Mouse (Mus musculus): ENCODE results near the gene Adprm. TPM values are rescaled to one million over a fixed set of nuclear protein-coding genes. Genes with fewer than 3 reads are reported as not detected.

Gene Adprm
- polyA plus RNA-seq, 1 experiment from 2014 or later = 15.0 TPM

DNA sequence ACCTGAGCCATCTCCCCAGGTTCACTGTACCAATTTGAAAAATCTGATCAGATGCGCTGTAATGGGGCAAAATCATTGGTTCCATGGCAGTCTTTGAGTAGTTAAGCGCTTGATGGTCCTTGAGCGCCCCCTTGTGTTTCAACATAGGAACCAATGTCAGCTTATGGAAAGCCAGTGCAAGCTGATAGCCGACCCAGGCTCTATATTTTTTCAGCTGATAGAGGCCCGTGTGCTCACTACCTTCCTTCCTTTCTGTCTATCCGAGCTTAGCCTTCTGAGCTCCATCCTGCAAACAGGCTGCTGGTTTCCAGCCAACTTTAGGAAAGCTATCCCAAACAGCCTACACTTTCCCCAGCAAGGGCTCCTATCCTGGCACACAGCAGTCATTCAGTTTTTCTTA is 33.1 kb upstream of the Adprm start:
- Histone ChIP-seq H3K4me3 (ENCODE audit: low read depth, low read length) (no peak overlapping the region), H3K36me3 (replicated peaks; ENCODE audit: insufficient read depth, low read length) (no peaks in the 10 kb centered on the region), H3K9ac (replicated peaks) (no peak overlapping the region), H3K27ac (ENCODE audit: low read depth) (no peak overlapping the region), H3K4me2 (ENCODE audit: low read depth, low read length) (no peak overlapping the region), H3K27me3 (ENCODE audit: insufficient read depth, low read length) (peaks cover 17% of the 10 kb centered on the region), H3K9me3 (ENCODE audit: low read length) (no peaks in the 10 kb centered on the region), H3K4me1 (ENCODE audit: insufficient read depth) (no peaks in the 10 kb centered on the region)
- 2% methylated on average over 6 of the region's 6 CpGs for WGBS (ENCODE audit: insufficient replicate concordance)
- TF ChIP-seq CTCF (IDR thresholded peaks at IDR 0.05; ENCODE audit: low read depth) (peak; percentile 88), EP300 (IDR thresholded peaks at IDR 0.05; ENCODE audit: low read depth) (no peak)
- ATAC-seq (peak; percentile 47), DNase-seq (peak; percentile 76)

DNA sequence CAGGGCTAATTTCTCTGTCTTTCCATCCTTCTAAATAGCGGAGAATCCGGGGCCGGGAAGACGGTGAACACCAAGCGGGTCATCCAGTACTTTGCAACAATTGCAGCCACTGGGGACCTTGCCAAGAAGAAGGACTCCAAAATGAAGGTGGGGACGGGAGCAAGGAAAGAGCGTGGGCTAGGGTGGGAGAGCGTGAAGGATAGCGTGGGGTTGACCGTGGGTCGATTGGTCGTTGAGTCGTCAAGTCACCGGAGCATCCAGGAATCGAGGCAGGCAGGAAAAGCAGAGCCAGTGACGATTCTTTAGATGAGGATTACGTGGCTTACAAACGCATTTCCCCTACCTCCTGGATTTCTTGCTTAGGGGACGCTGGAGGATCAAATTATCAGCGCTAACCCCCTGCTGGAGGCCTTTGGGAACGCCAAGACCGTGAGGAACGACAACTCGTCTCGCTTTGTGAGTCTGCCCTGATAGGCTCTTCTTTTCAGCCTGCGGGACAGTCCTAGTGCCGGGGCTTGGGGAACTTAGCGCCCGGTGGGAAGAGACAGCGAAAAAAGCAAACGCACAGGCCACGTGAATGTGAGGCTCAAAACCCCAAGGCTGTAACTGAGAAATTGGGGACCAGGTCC is 31.4 kb upstream of the Adprm start:
- no peak overlapping the region for H3K27ac ChIP-seq (ENCODE audit: low read depth)
- H3K9me3 ChIP-seq (ENCODE audit: low read length) = no peaks in the 10 kb centered on the region
- H3K4me2 ChIP-seq (ENCODE audit: low read depth, low read length) = no peak overlapping the region
- H3K27me3 ChIP-seq (ENCODE audit: insufficient read depth, low read length) = peaks cover 17% of the 10 kb centered on the region
- H3K4me1 ChIP-seq (ENCODE audit: insufficient read depth) = no peaks in the 10 kb centered on the region
- no peak overlapping the region for H3K9ac ChIP-seq (replicated peaks)
- no peak for DNase-seq
- no peaks in the 10 kb centered on the region for H3K36me3 ChIP-seq (replicated peaks; ENCODE audit: insufficient read depth, low read length)
- WGBS (ENCODE audit: insufficient replicate concordance) = 40% methylated on average over 32 of the region's 32 CpGs
- no peak overlapping the region for H3K4me3 ChIP-seq (ENCODE audit: low read depth, low read length)
- no peak for ATAC-seq
- TF ChIP-seq CTCF (IDR thresholded peaks at IDR 0.05; ENCODE audit: low read depth) = no peak
- TF ChIP-seq EP300 (IDR thresholded peaks at IDR 0.05; ENCODE audit: low read depth) = no peak

DNA sequence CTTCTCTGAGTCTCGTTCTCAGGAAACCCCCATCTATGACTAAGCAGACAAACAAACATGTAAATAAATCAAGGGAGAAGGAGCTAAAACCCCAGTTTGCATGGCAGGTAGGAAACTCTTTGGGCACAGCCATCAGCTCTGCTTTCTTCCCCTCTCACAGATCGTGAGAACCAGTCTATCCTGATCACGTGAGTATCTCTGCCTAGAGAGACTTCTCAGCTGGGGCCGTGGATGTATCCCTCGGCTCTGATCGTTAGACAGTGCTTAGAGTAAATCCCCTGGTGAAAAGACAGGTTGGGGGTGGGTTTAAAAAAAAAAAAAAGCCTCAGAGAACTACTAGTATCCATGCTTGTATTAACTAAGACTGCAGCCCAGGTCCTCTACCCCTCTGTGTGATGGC is 30.8 kb upstream of the Adprm start:
- Histone ChIP-seq H3K4me3 (ENCODE audit: low read depth, low read length) (no peak overlapping the region), H3K4me2 (ENCODE audit: low read depth, low read length) (no peak overlapping the region), H3K27me3 (ENCODE audit: insufficient read depth, low read length) (peaks cover 17% of the 10 kb centered on the region), H3K4me1 (ENCODE audit: insufficient read depth) (no peaks in the 10 kb centered on the region), H3K9ac (replicated peaks) (no peak overlapping the region), H3K27ac (ENCODE audit: low read depth) (no peak overlapping the region), H3K9me3 (ENCODE audit: low read length) (no peaks in the 10 kb centered on the region), H3K36me3 (replicated peaks; ENCODE audit: insufficient read depth, low read length) (no peaks in the 10 kb centered on the region)
- no peak for TF ChIP-seq CTCF (IDR thresholded peaks at IDR 0.05; ENCODE audit: low read depth)
- TF ChIP-seq EP300 (IDR thresholded peaks at IDR 0.05; ENCODE audit: low read depth) = no peak
- WGBS (ENCODE audit: insufficient replicate concordance) = 57% methylated on average over 6 of the region's 6 CpGs
- ATAC-seq (no peak), DNase-seq (no peak)

DNA sequence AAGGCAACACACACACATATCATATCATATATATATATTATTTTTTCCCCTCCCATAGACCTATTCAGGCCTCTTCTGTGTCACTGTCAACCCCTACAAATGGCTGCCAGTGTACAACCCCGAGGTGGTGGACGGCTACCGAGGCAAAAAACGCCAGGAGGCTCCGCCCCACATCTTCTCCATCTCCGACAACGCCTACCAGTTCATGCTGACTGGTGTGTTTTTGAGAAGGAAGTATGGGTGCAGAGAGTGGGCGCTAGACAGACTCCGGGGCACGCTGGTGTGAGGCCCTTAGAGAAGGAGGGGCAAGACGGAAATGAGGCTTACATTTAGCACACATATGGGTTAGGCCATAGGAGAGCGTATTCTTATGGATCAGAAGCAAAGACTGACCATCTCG is 30.4 kb upstream of the Adprm start:
- 71% methylated on average over 13 of the region's 13 CpGs for WGBS (ENCODE audit: insufficient replicate concordance)
- no peak overlapping the region for H3K27ac ChIP-seq (ENCODE audit: low read depth)
- no peak overlapping the region for H3K9ac ChIP-seq (replicated peaks)
- no peak overlapping the region for H3K4me3 ChIP-seq (ENCODE audit: low read depth, low read length)
- no peaks in the 10 kb centered on the region for H3K9me3 ChIP-seq (ENCODE audit: low read length)
- no peaks in the 10 kb centered on the region for H3K4me1 ChIP-seq (ENCODE audit: insufficient read depth)
- TF ChIP-seq EP300 (IDR thresholded peaks at IDR 0.05; ENCODE audit: low read depth) = no peak
- TF ChIP-seq CTCF (IDR thresholded peaks at IDR 0.05; ENCODE audit: low read depth) = no peak
- no peak for DNase-seq
- H3K27me3 ChIP-seq (ENCODE audit: insufficient read depth, low read length) = peaks cover 17% of the 10 kb centered on the region
- no peak overlapping the region for H3K4me2 ChIP-seq (ENCODE audit: low read depth, low read length)
- no peaks in the 10 kb centered on the region for H3K36me3 ChIP-seq (replicated peaks; ENCODE audit: insufficient read depth, low read length)
- ATAC-seq = no peak

DNA sequence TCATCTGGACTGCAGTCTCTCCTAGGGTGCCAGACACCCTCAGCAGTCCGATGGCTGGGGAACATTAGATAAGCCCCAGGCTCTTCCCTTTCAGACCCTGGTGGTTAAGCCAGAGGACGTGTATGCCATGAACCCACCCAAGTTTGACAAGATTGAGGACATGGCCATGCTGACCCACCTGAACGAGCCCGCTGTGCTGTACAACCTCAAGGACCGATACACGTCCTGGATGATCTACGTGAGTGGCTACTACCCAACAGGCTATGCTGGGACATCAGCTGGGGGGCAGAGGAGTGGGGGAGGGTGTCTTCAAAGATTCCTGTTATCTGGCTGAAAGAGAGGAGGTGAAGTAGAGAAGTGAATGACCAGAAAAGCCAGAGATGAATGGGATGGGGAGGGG is 29.8 kb upstream of the Adprm start:
- H3K27ac ChIP-seq (ENCODE audit: low read depth) = no peak overlapping the region
- no peaks in the 10 kb centered on the region for H3K9me3 ChIP-seq (ENCODE audit: low read length)
- H3K4me2 ChIP-seq (ENCODE audit: low read depth, low read length) = no peak overlapping the region
- no peak for TF ChIP-seq EP300 (IDR thresholded peaks at IDR 0.05; ENCODE audit: low read depth)
- TF ChIP-seq CTCF (IDR thresholded peaks at IDR 0.05; ENCODE audit: low read depth) = no peak
- ATAC-seq = no peak
- 63% methylated on average over 7 of the region's 7 CpGs for WGBS (ENCODE audit: insufficient replicate concordance)
- H3K4me3 ChIP-seq (ENCODE audit: low read depth, low read length) = no peak overlapping the region
- no peaks in the 10 kb centered on the region for H3K4me1 ChIP-seq (ENCODE audit: insufficient read depth)
- H3K9ac ChIP-seq (replicated peaks) = no peak overlapping the region
- H3K27me3 ChIP-seq (ENCODE audit: insufficient read depth, low read length) = peaks cover 17% of the 10 kb centered on the region
- no peak for DNase-seq
- H3K36me3 ChIP-seq (replicated peaks; ENCODE audit: insufficient read depth, low read length) = no peaks in the 10 kb centered on the region

DNA sequence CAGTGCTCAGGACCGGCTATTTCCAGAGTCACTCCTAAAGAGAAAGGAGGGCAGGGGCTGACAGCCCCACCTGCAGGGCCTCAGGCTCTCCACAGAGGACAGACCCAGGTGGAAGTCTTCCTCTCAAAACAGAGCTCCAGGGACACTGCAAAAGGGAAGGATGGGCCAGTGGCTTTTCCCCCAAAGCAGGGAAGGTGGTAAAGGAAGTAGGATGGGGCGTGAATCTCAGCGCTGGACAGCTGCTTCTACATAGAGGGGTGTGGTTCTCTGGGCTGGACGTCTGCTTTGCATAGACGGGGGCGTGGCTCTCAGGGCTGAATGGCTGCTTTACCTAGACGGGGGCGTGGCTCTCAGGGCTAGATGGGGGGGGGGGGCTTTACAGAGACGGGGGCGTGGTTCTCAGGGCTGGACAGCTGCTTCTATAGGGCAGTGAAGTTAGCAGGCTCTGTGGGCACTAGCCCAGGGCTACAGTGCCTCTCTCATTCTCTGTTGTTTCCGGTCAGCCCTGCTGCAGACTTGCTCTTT is 28.8 kb upstream of the Adprm start:
- peak; percentile 86 for ATAC-seq
- peak; percentile 67 for DNase-seq
- H3K4me1 ChIP-seq (ENCODE audit: insufficient read depth) = no peaks in the 10 kb centered on the region
- WGBS (ENCODE audit: insufficient replicate concordance) = 5% methylated on average over 10 of the region's 11 CpGs
- no peaks in the 10 kb centered on the region for H3K36me3 ChIP-seq (replicated peaks; ENCODE audit: insufficient read depth, low read length)
- H3K4me3 ChIP-seq (ENCODE audit: low read depth, low read length) = no peak overlapping the region
- H3K4me2 ChIP-seq (ENCODE audit: low read depth, low read length) = no peak overlapping the region
- no peak overlapping the region for H3K9ac ChIP-seq (replicated peaks)
- H3K27ac ChIP-seq (ENCODE audit: low read depth) = no peak overlapping the region
- no peak for TF ChIP-seq CTCF (IDR thresholded peaks at IDR 0.05; ENCODE audit: low read depth)
- no peak for TF ChIP-seq EP300 (IDR thresholded peaks at IDR 0.05; ENCODE audit: low read depth)
- peaks cover 17% of the 10 kb centered on the region for H3K27me3 ChIP-seq (ENCODE audit: insufficient read depth, low read length)
- no peaks in the 10 kb centered on the region for H3K9me3 ChIP-seq (ENCODE audit: low read length)
